Mouse (Mus musculus) T-helper 1 cell (primary cell): ENCODE data around the gene Gm17334.

Source experiments
- in situ Hi-C: fragments of 300-600 bp; cut with MboI, MseI; formaldehyde crosslinking; loops from one replicate; pipeline ENCODE4 v1.15.1; 2025; ENCODE audit warnings: high pct_unique_total_duplicates

Gene Gm17334

DNA sequence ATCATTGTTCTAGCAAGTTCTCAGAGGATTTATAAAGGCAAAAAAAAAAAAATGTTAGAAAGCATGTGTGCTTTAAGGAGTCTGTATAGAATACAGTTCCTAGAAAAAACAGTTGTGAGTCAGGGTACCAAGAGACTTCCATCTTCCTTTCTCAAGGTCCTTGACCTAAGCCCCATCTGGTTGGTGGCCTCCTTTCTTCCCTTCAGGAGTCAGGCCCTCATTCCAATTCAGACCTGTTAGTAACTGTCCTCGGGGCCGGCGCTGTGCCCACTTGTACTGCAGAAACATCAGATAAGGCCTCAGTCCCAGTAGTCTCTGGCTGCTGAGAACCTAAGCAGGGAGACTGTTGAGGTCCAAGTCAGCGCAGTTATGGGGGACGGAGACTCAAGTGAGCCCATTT lies at the start of gene Gm17334:
Gene Gm17334 (minus strand): TSS at position 101 of the 400 bp plus-strand sequence.
- in situ Hi-C loops: no loop called here

DNA sequence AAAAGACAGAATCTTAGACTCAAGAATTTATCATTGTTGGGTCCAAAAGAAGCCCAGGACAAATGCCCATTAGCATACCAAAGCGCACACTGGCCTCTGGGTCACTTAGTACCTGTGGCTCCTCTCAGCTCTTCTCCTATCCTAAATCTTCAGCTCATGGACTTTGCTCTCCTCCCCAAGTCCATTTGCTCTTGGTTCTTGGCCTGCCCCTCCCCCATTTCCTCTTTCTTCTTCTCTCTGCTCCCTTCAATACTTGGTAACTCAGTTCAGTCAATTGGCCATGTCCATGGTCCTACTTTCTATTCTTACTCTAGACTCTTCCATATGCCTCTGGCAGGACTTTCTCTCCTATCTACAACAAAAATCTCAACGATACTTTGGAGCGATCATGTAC lies 49.0 kb upstream of the Gm17334 start:
- in situ Hi-C loops: no loop called here

DNA sequence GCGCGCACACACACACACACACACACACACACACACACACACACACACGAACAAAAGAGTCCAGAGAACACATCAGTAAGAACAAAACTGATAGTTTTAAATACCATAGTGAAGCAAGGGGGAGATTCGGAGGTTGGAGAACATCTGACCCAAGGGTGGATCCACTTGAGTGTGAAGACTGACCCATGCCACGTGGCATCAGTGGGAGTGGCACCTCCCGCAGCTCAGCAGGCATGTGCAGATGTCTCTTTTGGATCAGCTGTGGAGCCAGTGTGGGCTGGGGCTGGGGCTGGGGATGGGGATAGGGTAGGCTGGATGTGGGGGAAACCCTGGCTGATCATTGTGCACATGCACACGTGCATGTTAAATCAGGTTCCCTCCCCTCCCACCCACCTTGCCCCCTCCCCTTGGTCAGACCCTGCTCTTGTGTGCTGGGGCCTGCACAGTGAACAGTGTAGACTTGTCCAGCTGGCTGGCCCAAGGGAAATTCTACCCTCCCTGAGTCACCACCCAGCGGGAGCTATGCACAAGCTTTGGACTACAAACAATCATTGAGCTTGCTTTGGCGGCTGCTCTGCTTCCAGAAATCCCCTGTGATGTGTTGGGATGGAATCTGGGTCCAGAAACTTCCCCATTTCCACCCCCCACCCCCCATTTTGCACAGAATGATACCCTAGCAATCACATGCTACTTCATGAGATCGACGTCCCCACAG lies 48.4 kb upstream of the Gm17334 start:
- in situ Hi-C loops: no loop called here

DNA sequence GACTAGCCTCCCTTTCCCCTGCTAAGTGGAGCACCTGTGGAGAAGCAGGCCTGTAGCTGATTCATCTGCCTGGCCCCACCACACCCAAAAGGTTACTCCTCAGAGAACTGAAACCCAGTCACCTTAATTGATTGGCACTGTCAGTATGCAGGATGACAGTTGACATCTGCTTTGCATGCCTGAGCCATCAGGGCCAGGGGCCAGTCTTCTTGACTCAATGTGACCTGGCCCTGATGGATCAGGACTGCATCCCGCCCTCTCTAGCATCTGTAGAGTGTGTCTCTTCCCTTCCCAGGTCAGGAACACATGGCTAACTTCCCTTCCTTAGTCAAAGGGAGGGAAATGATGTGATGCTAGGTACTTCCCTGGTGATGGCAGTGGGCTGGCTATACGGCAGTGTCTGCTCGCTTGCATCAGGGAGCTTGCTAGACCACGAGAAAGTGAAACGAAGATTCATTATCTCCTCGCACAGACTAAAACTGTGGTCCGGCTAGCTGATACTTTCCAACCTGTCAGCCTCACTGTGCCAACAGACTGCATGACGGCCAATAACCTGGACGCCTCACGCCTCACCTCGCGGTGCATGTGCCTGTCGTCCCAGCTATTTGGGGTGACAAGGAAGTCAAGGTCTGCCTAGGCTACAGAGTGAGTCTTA lies 47.7 kb upstream of the Gm17334 start:
- in situ Hi-C loops: no loop called here

DNA sequence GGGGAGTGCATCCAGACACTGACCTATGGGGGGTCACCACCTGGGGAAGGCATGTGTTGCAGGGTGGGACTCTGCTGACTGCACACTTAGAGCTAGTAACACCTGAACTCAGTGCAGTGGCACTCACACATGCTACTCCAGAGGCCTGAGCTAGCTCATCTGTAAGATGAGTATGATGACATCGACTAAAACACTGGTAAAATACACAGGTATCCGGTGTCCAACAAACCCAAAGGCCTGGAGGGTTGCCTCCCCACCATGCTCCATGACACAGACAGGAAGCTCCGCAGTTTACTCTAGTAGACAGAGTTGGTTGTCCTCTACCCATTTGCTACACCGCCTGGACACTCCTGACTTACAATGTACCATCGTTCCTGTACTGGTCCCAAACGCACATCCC lies 46.5 kb upstream of the Gm17334 start:
- in situ Hi-C loops: no loop called here

DNA sequence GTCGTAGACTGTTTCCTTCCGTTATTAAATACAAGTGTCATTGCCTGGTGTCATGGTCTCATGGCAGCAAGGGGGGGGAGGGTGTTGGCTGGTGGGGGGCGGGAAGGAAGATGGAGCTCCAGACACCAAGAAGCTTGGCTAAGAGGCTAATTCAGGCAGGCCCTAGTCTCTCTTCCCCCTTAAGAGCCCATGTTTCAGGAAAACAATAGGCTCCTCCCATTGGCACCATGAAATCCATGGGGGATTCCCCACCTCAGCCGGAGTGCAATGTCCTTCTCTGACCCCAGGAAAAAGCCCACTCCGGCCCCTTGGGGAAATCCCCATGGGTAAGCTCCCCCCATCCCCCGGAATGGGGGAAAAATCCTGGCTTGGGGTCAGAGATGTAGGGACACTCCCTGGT lies 45.8 kb upstream of the Gm17334 start:
- in situ Hi-C loops: no loop called here

DNA sequence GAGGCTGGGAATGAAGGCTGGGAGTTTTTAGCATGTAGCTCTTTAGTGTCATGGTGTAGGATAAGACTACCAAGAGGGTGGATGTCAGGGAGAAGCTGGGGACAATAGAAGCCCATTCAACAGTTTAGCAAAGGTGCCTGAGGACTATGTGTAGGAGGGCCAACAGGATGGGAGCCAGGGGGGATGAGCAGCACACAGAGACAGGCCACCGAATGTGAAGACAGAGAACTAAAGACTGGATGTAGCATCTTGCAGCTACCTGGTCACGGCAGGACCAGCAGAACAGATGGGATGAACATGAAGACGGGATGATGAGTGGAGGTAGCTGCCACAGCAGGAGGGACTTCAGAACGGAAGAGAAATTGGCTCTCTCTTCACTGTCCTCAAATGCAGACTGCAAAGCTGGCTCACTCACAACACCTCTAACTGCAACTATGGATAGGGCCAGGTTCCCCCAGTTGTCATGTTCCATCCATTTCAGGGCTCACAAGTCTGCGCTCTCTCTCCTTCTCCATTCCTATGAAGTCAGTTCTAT lies 43.9 kb upstream of the Gm17334 start:
- in situ Hi-C loops: no loop called here

DNA sequence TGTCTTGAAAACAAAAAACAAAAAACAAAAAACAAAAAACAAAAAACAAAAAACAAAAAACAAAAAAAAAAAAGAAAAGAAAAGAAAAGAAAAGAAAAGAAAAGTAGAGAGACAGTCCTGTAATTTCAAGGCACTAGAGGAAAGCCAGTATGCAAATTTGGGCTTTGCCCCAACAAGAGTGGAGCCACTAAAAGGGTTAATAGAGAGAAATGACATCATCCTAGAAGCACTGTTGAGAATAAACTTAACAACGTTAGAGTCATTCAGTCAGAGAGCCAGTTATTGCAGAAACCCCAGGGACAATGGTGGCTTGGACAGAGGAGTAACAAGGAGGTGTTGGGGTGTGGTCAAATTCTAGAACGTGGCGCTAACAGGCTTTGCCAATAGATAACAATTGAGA lies 41.8 kb upstream of the Gm17334 start:
- in situ Hi-C loops: no loop called here

DNA sequence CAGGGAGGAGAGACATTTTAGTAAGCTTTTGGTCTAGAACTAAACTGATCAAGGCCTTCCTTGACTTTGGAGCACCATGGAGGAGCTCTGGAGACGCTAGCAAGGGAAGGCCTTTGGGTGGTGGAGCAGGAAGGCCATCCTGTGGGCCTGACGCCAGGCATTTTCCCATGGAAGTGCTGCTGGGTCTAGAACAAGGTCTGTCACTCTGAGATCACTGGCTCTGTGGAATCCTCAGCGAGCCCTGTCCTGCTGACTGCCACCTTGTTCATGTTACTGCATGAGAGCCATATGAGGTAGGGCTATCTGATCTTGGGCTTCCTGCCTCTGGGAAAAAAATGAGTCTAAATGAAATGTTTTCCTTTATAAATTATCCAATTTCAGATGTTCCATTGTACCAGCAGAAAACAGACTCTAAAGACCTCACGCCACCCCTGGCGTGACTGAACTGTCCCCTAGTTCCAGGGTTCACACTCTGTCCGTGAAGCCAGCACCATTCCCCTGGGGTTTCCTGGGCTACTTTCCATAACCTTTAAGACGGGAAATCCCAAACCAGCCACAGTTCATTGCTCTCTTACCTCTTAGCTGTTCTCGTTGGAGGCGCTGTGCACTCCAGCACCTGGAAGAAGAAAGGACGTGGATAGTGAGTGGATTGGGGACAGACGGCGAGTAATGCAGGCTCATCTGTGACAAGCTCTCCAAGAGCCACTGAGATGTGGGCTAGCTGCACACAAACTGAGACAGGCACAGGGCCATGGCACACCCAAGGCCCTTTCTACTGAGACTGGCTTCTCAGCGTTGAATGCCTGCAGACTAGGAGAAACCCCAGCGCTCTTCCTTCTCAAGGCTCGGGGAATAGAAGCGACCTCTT lies 40.2 kb upstream of the Gm17334 start:
- in situ Hi-C loops: no loop called here

DNA sequence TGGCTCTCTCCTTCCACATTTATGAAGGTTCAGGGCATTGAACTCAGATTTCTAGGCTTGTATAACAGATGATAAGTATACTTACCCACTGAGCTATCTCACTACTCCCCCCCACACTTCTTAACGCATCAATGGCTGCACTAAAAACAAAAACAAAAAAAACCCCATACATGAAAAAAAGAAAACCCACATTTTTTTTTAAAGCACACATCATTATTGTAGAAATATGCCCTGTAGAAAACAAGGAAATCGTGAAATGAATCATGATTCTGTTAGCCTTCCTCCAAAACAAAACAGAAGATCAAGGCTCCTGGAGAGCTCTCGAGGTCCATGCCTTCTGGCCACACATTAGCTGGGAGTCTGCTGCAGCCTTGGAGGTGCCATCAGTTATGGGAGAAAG lies 38.3 kb upstream of the Gm17334 start:
- in situ Hi-C loops: no loop called here

DNA sequence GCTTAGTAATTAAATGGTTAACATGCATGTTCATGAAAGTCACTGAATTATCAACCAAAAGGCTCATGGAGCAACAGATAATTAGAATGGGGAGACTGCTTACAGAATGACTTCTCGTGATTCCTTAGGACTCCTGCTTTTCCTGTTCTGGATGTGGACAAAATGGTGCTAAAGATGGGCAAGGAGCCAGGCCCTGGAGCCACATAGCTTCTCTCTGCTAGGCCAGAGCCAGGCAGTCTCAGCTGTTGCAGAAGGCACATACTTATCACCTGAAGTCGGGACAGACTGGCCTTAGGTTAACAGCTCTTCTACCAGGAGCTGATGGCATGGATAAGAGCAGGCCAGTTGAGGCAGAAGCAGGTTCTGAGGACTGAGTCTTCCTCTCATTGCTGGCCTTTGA lies 37.8 kb upstream of the Gm17334 start:
- in situ Hi-C loops: no loop called here

DNA sequence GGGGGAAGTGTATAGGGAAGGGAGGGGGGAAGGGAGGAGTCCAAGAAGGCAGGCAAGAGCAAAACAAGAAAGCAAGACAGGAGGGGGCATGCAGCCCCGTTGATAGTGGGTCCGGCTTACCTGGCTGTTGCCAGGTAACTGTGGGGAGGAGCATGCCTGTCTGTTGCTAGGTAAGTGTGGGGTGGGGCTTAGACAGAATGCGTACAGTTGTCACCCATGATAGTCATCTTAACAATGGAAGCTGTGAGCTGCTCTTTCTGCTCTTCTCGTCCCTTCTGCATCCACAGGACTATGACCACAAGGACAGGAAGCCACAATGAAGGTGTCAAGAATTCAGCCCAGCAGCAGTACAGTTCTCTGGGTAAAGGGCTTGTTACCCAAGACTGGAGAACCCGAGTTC lies 37.2 kb upstream of the Gm17334 start:
- in situ Hi-C loops: no loop called here

DNA sequence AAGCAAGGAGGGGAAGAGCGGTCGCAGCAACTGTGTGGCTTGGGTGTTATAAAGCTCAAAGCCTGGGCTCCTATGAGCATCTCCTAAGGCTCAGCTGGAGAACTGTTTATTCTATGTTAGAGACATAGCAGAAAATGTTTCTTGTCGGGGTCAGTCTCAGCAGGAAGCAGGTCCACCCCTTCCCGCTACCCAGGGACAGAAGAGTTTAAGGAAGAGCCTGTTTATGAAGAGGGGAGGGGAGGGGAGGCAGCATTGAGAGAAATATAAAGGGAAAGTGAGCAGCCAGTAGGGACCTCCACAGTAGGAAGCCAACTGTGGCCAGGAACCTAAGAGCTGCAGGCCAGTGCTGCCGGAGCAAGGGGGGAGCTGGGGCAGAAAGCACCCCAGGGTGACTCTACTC lies 36.4 kb upstream of the Gm17334 start:
- in situ Hi-C loops: no loop called here

DNA sequence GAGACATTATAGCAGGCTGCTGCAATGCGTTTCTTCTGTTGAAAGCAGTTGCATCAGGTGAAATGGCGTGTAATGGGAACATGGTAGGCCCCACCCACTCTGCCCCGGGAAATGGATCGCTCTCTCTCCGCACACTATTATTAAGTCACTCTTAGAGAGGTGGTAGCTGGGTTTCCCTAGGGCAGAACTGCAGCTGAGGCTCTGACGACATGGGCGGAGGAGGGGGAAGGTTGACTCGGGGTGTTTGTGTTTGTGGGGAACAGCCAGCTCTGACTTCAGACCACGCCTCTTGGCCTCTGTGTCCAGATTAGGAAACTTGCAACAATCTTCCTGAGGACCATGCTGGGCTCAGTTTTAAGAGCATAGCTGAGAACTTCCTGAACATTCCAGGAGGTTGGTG lies 32.8 kb upstream of the Gm17334 start:
- in situ Hi-C loops: no loop called here

DNA sequence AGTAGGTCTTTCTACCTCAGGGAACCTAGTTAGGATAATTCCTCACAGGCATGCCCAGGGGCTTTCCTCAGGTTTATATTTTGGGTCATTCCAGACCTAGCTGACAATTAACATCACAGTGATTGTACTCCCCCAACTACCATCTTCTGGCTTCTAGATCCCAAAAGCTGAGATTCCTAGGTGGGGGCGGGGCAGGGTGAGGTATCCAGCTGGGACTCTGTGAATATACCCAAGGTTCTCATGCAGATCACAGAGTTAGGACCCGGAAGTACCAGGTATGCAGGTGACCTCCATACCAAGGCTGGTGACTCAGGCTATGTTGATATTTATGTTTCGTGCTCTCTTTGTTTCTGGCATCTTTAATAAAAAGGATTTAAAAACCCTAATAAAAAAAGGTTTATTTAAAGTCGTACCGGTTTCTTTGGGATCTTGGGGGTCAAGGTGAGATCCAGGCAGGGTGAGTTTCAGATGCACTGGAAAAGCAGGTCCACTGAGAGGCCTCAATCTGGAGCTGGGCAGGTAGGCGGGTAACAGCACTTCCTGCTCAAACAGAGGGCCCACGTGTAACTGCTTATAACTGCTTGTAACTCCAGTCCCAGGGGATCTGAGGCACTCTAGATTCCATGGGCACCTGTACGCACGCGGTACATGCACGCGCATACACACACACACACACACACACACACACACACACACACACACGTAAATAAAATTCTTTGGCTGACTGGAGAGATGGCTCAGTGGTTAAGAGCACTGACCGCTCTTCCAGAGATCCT lies 31.8 kb upstream of the Gm17334 start:
- in situ Hi-C loops: loop anchor here (5.0 kb wide), 1 partner anchor 83 kb away; no protein-coding TSS in a partner anchor

DNA sequence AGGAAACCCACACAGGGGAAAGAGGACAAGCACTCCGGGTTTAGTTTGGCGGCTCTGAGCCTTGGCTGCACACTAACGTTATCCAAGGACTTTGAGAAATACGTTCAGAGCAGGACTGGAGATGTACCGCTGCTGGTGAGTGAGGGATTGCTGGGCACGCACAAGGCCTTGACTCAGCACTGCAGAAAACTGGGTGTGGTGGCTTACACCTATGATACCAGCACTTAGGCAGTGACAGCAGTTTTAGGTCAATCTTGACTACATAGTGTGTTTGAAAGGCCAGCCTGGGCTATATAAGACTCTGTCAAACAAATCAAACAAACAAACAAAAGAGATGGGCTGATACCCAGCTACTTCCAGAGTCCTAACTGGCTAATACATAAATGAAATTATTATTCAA lies 30.5 kb upstream of the Gm17334 start:
- in situ Hi-C loops: loop anchor here (5.0 kb wide), 1 partner anchor 84 kb away; no protein-coding TSS in a partner anchor

DNA sequence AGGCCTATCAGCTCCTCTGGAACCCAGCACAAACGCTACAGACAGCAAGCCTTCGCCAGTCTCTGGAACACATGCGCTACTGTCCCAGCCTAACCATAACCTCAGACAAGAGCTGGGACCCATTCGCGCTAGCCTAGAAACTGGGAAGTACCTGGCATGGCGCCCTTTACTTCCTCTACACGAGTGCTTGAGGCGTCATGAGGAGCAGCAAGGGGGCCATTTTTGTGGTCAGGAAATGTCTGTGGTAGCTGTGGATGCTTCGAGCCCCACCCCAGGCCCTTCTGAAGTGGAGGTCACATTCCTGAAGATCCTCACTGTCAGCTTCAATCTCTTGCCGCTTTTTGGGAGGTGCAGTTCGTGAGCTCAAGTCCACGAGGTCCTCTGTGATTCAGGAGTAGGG lies 30.1 kb upstream of the Gm17334 start:
- in situ Hi-C loops: loop anchor here (5.0 kb wide), 1 partner anchor 84 kb away; no protein-coding TSS in a partner anchor

DNA sequence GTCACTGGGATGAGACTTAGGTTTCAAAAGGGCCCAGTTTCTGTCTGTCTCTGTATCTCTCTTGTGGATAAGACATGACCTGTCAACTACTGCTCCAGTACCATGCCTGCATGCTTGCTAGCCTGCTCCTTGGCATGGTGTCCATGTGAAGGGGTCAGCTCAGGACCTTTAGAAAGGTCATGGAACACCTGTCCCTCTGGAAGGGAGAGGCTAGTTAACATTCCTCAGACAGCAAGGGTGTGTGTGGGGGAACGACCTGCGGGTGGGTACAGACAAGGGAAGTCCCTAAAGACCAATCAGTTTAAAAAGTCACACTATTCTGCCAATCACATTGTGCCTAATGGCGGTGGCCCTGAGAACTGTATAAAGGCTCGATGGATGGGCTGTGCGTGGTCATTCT lies 28.0 kb upstream of the Gm17334 start:
- in situ Hi-C loops: loop anchor here (5.0 kb wide), 1 partner anchor 86 kb away; no protein-coding TSS in a partner anchor

DNA sequence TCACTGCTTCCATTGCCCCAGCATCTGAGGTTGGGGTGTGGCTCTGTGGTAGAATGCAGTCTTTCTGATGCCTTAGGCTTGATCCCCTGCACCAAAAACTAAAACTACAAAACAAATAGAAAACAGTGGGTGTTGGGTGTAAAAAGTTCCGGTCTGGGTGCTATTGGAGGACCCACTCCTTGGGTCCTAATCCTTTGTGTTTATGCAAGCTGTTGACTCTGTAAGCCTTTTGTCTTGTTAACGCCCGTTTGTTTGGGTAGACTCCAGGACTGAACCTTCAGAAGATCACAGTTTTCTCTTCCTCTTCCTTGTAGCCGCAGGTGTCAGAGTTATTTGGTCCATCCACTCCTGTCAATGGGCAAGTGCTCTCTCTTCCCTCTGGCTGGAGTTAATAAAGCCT lies 27.0 kb upstream of the Gm17334 start:
- in situ Hi-C loops: loop anchor here (5.0 kb wide), 1 partner anchor 87 kb away; no protein-coding TSS in a partner anchor

DNA sequence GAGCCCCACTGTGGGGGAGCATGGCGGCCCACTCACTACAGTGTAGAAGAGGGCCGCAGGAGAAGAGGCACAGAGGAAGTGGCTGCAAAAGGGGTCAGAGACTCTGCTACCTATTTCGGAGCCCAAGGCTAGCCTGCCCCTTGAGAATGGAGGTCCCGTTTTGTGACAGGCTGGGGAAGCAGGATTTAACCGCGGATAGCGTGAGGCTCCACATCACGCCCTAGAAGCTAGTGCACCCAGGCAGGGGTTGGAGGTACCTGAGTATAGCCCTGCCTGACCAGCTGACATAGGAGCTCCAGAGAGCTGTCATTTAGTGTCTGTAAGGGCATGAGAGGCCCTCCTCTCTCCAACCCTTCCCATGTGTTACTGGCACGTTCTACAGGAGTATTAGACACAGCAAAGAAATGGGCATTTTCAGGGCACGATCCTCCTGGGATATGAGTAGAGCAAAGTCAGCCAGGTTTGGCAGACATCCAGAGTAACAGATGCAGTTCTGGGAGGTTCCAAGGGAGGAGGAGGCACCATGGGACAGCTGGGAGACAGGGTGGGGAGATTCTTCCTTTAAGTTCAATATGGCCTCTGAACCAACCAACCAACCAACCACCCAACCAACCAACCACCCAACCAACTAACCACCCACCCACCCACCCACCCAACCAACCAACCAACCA lies 25.2 kb upstream of the Gm17334 start:
- in situ Hi-C loops: no loop called here
